Mouse (Mus musculus): ENCODE measurements around the gene Rsu1. TPM values are rescaled to one million over a fixed set of nuclear protein-coding genes. Genes with fewer than 3 reads are reported as not detected.

The Rsu1 gene
- total RNA-seq, 1 experiment: 63.4 TPM

DNA sequence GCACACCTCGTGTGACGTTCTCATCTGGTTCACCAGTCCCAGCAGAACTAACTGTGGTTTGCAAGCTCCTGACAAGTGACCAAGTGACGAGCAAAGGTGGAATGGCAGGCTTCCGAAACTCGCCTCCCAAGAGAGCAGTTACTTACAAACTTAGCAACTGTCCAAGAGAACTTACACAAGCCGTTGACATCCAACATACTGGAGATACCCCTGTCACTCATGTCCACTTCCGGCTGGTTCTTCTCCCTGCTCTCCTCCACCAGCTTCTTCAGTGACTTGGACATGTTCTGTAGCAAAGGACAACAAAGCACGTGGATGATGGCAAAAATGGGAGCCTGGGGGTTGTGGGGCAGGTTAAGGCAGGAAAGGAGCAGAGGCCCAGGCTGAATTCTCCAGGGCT lies 479 bp downstream of the Rsu1 start:
- Histone ChIP-seq H3K9ac (ENCODE audit: insufficient read depth, low read depth, low read length, poor library complexity, severe bottlenecking) (peak overlapping the region; percentile 60), H3K36me3 (ENCODE audit: control insufficient read depth, insufficient read depth, low read length, poor library complexity, severe bottlenecking) (0 out of 2 replicates have a peak, but pooled peaks cover 2% of the 10 kb centered on the region), H3K9me3 (ENCODE audit: control insufficient read depth, insufficient read depth, low read depth, low read length) (no peaks in the 10 kb centered on the region), H3K27ac (ENCODE audit: insufficient read depth, low read depth, low read length, poor library complexity, severe bottlenecking) (no peak overlapping the region), H3K4me1 (ENCODE audit: control insufficient read depth in 2 of 2, insufficient read depth in 2 of 2, low read length in 2 of 2, poor library complexity in 1 of 2) (peaks cover 0 to 2% of the 10 kb centered on the region in 2 experiments; a peak in 2 of 4 replicates), H3K4me3 (ENCODE audit: insufficient read depth in 1 of 2, low read depth in 1 of 2, low read length in 2 of 2, poor library complexity in 1 of 2, severe bottlenecking in 1 of 2) (peak overlapping the region; percentile 74 to 86)
- TF ChIP-seq HCFC1 (IDR thresholded peaks at IDR 0.05; ENCODE audit: borderline replicate concordance, insufficient read depth, low read length) (no peak), ZC3H11A (IDR thresholded peaks at IDR 0.05; ENCODE audit: borderline replicate concordance, low read depth, low read length) (no peak)
- no peak for DNase-seq (ENCODE audit: low read depth, low spot score)
- in situ Hi-C loops (cut with MboI; ENCODE audit: low sequenced_read_pairs in 2 of 2, unreplicated experiment in 2 of 2): no loop called here

DNA sequence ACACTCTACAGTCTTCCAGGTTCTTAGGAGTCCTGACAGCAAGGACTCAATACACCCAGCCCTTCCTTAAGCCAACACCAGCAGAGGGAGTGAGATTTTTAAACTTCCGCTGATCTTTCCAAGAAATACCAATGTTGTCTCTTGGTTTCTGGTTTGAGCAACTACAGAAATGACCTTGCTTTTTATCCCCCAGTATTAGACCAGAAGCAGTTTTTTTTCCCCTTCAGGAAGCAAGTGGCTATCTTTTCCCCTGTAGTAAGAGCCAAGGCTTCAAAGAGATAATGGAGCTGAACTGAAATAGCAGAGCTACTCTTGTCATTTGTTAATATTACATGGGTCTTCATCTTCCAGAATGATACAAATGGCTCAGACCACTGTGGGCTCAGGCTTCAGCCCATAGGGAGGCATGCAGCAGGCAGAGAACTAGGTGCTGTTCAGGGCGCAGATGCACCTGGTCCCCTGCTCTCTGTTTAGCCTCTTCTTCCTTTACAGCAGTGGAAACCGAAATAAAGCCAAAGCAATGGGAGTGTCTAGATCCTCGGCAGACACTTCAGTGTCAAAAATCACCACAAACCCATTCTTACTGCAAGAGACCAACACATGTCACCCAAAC lies 2.4 kb downstream of the Rsu1 start:
- Histone ChIP-seq H3K4me3 (ENCODE audit: insufficient read depth in 1 of 2, low read depth in 1 of 2, low read length in 2 of 2, poor library complexity in 1 of 2, severe bottlenecking in 1 of 2) (no peak overlapping the region), H3K4me1 (ENCODE audit: control insufficient read depth in 2 of 2, insufficient read depth in 2 of 2, low read length in 2 of 2, poor library complexity in 1 of 2) (peaks cover 0 to 2% of the 10 kb centered on the region in 2 experiments; a peak in 2 of 4 replicates), H3K36me3 (ENCODE audit: control insufficient read depth, insufficient read depth, low read length, poor library complexity, severe bottlenecking) (0 out of 2 replicates have a peak, but pooled peaks cover 2% of the 10 kb centered on the region), H3K9ac (ENCODE audit: insufficient read depth, low read depth, low read length, poor library complexity, severe bottlenecking) (no peak overlapping the region), H3K27ac (ENCODE audit: insufficient read depth, low read depth, low read length, poor library complexity, severe bottlenecking) (no peak overlapping the region), H3K9me3 (ENCODE audit: control insufficient read depth, insufficient read depth, low read depth, low read length) (no peaks in the 10 kb centered on the region)
- in situ Hi-C loops (cut with MboI; ENCODE audit: low sequenced_read_pairs in 2 of 2, unreplicated experiment in 2 of 2): no loop called here
- TF ChIP-seq ZC3H11A (IDR thresholded peaks at IDR 0.05; ENCODE audit: borderline replicate concordance, low read depth, low read length) (no peak), MAFK (IDR thresholded peaks at IDR 0.05; ENCODE audit: insufficient read depth, low read depth, low read length) (no peak), ZNF384 (IDR thresholded peaks at IDR 0.05; ENCODE audit: low read depth, low read length) (no peak), CHD2 (IDR thresholded peaks at IDR 0.05; ENCODE audit: low read depth, low read length) (no peak), HCFC1 (IDR thresholded peaks at IDR 0.05; ENCODE audit: borderline replicate concordance, insufficient read depth, low read length) (no peak)
- DNase-seq (ENCODE audit: low read depth, low spot score): no peak

DNA sequence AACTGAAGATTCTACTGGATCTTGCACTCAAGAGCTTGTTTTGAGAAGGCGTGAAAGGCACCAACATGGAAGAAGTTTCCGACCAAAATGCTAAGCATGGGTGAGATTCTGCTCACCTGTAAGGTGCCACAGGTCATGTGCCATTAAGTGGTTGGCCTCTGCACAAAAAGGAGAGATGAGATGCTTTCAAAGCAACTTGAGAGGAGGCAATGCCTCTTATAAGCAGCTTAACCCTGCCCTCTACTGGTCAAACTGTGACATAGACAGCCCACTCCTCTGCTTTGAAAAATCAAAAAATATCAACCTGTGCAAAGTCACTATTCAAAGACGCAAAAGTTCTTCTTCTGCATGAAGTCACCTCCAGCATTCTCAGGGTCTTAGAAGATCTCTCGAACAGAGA lies 6.3 kb downstream of the Rsu1 start:
- no peak overlapping the region for H3K27ac ChIP-seq (ENCODE audit: insufficient read depth, low read depth, low read length, poor library complexity, severe bottlenecking)
- TF ChIP-seq MAFK (IDR thresholded peaks at IDR 0.05; ENCODE audit: insufficient read depth, low read depth, low read length): no peak
- peak; percentile 58; the same call in 1 of the 2 replicates for TF ChIP-seq ZC3H11A (IDR thresholded peaks at IDR 0.05; ENCODE audit: borderline replicate concordance, low read depth, low read length)
- no peak for TF ChIP-seq HCFC1 (IDR thresholded peaks at IDR 0.05; ENCODE audit: borderline replicate concordance, insufficient read depth, low read length)

DNA sequence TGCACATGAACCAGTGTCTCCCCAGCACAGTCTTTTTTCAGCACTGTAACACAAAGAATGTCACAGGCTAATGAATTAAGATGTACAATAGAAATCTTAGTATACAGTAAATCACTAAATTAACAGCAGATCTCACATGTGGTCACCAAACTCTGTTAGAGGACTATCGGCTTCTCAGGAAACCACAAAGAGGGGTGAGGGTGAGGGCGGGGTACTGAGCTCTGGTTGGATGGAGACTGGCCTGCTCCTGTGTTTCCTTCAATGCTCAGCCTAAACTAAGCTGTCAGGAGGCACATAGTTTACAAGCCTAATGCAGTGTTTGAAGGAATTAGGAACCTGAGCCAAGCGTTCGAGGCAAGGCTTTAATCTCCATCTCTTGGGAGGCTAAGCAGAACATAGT lies 8.1 kb downstream of the Rsu1 start:
- in situ Hi-C loops (cut with MboI; ENCODE audit: low sequenced_read_pairs in 2 of 2, unreplicated experiment in 2 of 2): no loop called here
- H3K4me3 ChIP-seq (ENCODE audit: insufficient read depth in 1 of 2, low read depth in 1 of 2, low read length in 2 of 2, poor library complexity in 1 of 2, severe bottlenecking in 1 of 2): no peak overlapping the region
- 0 out of 2 replicates have a peak, but pooled peaks cover 2% of the 10 kb centered on the region for H3K36me3 ChIP-seq (ENCODE audit: control insufficient read depth, insufficient read depth, low read length, poor library complexity, severe bottlenecking)
- TF ChIP-seq MAFK (IDR thresholded peaks at IDR 0.05; ENCODE audit: insufficient read depth, low read depth, low read length) (no peak), HCFC1 (IDR thresholded peaks at IDR 0.05; ENCODE audit: borderline replicate concordance, insufficient read depth, low read length) (no peak), ZC3H11A (IDR thresholded peaks at IDR 0.05; ENCODE audit: borderline replicate concordance, low read depth, low read length) (no peak), ZNF384 (IDR thresholded peaks at IDR 0.05; ENCODE audit: low read depth, low read length) (no peak), CHD2 (IDR thresholded peaks at IDR 0.05; ENCODE audit: low read depth, low read length) (no peak)
- H3K27ac ChIP-seq (ENCODE audit: insufficient read depth, low read depth, low read length, poor library complexity, severe bottlenecking): no peak overlapping the region
- H3K4me1 ChIP-seq (ENCODE audit: control insufficient read depth in 2 of 2, insufficient read depth in 2 of 2, low read length in 2 of 2, poor library complexity in 1 of 2): peaks cover 0 to 8% of the 10 kb centered on the region in 2 experiments; a peak in 2 of 4 replicates
- DNase-seq (ENCODE audit: low read depth, low spot score): no peak
- no peaks in the 10 kb centered on the region for H3K9me3 ChIP-seq (ENCODE audit: control insufficient read depth, insufficient read depth, low read depth, low read length)
- H3K9ac ChIP-seq (ENCODE audit: insufficient read depth, low read depth, low read length, poor library complexity, severe bottlenecking): no peak overlapping the region

More for the DNA sequence above, 6.3 kb downstream of the Rsu1 start:
- in situ Hi-C loops (cut with MboI; ENCODE audit: low sequenced_read_pairs in 2 of 2, unreplicated experiment in 2 of 2): no loop called here
- Histone ChIP-seq H3K4me1 (ENCODE audit: control insufficient read depth in 2 of 2, insufficient read depth in 2 of 2, low read length in 2 of 2, poor library complexity in 1 of 2) (no peaks in the 10 kb centered on the region; a peak in 1 of 4 replicates), H3K9ac (ENCODE audit: insufficient read depth, low read depth, low read length, poor library complexity, severe bottlenecking) (no peak overlapping the region), H3K4me3 (ENCODE audit: insufficient read depth in 1 of 2, low read depth in 1 of 2, low read length in 2 of 2, poor library complexity in 1 of 2, severe bottlenecking in 1 of 2) (no peak overlapping the region), H3K9me3 (ENCODE audit: control insufficient read depth, insufficient read depth, low read depth, low read length) (no peaks in the 10 kb centered on the region), H3K36me3 (ENCODE audit: control insufficient read depth, insufficient read depth, low read length, poor library complexity, severe bottlenecking) (0 out of 2 replicates have a peak, but pooled peaks cover 2% of the 10 kb centered on the region)
- peak; percentile 33 for DNase-seq (ENCODE audit: low read depth, low spot score)
